Mouse (Mus musculus) bone marrow macrophage, adult 2 months (primary cell): ENCODE results near the gene Runx3.

Source experiments
- CTCF ChIP-seq: IDR thresholded peaks from 2 replicates; pipeline ENCODE4 v1.5.1; 2012; ENCODE audit warnings: low read depth, mild to moderate bottlenecking, low read length, moderate library complexity
- POLR2A ChIP-seq: IDR thresholded peaks from 2 replicates; pipeline ENCODE4 v1.6.1; 2012; ENCODE audit warnings: mild to moderate bottlenecking, low read depth, low read length, borderline replicate concordance

GRCm38 (mm10) chr4:135203806-135204560 lies 83.5 kb downstream of the Runx3 start:
- TF ChIP-seq POLR2A (no peak), CTCF (no peak)
